Mouse (Mus musculus) ovary, adult 18-20 months (tissue): Measurements from ENCODE around the gene Kcnj14.

Experiments used
- DNase-seq: peaks from one replicate; pipeline ENCODE4 v3.0.0; 2022; ENCODE audit warnings: low spot score, mixed read lengths

Kcnj14 gene

GRCm38 (mm10) chr7:45824598-45824997 lies at the start of gene Kcnj14:
Gene Kcnj14, minus strand, starts transcription at chr7:45824782.
- no peak for DNase-seq

DNA sequence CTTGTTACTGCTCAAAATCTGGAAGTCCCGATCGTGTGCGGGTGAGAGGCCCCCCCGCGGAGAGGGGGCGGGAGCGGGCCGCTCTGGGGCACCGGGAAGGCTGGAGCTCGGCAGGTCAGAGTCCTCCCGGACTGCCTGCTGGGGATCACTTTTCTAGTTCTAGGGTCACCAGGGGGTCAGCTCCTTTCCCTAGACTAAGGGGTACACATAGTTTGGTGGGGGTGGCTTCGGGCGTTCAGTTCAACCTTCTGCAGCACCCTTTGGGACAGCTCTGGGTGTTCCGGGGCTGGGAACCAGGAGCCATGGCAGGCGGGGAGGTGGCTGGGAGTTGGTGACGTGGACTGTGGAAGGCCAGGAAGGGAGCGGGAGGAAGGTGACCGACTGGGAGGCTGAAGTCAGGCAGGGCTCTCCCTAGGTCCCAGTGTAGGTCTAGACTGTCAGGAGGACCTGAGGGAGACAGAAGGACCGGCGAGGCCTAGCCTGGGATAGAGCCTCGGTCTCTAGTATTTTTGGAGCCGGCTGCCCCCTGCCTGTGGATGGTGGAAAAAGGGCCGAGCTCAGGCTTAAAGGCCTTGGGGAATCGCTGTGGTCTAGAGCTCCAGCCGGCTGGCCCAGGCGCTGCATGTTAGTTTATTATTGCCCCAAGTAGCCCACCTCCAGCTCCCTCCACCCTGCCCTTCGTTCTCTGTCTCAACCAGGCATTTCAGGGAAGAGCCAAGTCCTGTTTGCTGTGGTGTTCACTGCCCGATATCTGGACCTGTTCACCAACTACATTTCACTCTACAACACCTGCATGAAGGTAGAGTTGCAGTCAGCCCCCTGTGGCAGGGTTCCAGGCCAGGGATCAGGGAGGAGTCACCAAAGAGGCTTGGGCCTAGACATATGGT lies 48.7 kb upstream of the Kcnj14 start:
- DNase-seq: peak; percentile 25

GRCm38 (mm10) chr7:45872624-45873023 lies 48.0 kb upstream of the Kcnj14 start, which contains the start of gene Kdelr1:
Gene Kdelr1, plus strand, starts transcription at chr7:45872772.
- DNase-seq: peak; percentile 79

GRCm38 (mm10) chr7:45870282-45871058 lies 45.9 kb upstream of the Kcnj14 start:
- no peak for DNase-seq

DNA sequence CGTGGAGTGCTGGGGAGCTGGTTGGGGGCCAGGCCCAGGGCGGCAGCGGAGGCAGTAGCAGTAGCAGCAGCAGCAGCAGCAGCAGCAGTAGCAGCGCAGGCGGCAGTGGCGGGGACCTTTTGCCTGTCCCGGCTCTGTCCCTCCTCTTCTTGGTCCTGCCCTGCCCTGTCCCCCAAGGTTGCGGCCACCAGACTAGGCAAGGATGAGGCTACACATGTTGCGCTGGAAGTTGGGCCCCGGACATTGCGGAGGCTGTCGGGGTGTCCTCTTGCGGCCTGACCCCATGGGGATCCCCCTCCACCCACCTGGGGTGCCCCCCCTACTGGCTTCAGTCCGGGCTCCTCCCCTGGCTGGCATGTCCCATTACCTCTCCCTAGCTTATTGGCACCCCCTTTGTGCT lies 45.2 kb upstream of the Kcnj14 start:
- DNase-seq: no peak

- DNase-seq: peak; percentile 34
Observed at GRCm38 (mm10) chr7:45869107-45869670, 44.6 kb upstream of the Kcnj14 start.

DNA sequence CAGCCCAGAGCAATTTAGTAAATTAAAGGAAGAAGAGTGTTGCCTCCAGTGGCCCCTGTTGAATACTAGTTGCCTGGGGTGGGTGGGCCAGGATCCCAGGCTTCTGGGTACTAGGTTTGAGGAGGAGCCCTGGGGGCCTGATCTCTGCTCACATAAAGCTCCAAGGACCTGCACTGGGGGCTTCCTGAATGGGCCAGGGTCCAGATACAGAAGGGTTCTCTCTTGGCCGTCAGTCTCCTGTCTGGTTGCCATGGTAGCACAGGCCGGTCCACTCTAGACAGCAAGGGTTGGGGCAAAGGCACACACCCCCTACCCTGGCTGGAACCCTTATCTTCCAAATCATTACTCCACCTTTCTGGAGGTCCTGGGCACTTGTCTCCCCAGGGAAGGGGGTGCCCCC lies 43.3 kb upstream of the Kcnj14 start:
- DNase-seq: no peak

GRCm38 (mm10) chr7:45865925-45866910 lies 41.6 kb upstream of the Kcnj14 start:
- peak; percentile 85 for DNase-seq

- DNase-seq: no peak
Observed at GRCm38 (mm10) chr7:45864435-45864834, 39.9 kb upstream of the Kcnj14 start.

DNA sequence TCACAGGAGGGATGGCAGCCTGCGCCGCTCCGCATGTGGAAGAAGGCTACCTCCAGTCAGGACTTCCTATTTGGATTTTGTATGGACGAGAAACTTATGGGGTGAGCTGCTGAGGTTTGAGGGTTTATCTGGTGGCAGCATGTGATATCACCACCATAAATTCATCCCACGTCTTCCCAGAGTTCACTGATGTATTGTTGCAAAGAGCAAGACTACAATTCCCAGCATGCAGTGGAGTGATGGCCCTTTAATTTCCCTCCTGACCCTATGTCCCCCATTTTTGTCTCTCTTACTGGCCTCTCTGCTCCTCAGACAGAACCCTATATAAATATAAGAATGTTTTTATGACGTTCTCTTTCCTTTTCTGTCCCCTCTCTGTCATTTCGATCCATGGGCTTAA lies 38.2 kb upstream of the Kcnj14 start:
- DNase-seq: no peak

GRCm38 (mm10) chr7:45859008-45859407 lies 34.4 kb upstream of the Kcnj14 start:
- no peak for DNase-seq

- DNase-seq: no peak
Observed at GRCm38 (mm10) chr7:45856950-45857901, 32.6 kb upstream of the Kcnj14 start.

DNA sequence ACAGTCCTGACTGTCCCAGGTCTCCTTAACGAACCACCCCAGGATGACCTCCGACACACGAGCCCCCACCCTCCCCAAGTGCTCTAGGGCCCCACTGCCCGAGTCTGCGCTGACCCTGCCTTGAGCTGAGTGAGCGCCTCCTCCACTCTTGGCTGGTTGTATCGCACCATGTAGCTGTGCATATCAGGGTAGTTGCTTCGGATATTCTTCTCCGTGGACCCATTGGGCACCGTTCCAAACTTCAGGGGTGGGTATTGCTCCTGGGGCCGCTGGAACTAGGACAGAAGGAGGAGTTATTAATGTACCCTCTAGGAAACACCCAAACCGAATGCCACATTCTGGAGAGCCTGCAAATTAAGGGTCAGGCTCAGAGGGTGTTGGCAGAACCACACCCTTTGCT lies 28.5 kb upstream of the Kcnj14 start:
- DNase-seq: no peak

DNA sequence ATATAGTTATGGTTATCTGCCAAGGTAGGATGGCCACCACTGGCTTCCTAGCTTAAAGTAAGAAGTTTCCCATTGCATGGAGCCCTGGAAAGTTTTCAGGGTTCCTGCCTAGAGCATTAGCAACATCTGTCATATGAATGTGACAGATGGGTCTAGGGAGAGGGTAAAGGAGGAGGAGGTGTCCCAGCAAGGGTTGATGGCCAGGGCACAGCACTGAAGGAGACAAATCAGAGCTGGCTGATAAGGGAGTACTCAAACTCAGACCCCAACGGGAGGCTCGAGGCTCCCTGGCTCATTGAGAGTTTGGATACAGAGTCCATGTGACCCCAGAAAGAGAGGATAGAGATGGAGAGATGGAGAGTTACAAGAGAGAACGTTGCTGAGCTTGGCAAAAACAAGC lies 26.1 kb upstream of the Kcnj14 start:
- no peak for DNase-seq

DNA sequence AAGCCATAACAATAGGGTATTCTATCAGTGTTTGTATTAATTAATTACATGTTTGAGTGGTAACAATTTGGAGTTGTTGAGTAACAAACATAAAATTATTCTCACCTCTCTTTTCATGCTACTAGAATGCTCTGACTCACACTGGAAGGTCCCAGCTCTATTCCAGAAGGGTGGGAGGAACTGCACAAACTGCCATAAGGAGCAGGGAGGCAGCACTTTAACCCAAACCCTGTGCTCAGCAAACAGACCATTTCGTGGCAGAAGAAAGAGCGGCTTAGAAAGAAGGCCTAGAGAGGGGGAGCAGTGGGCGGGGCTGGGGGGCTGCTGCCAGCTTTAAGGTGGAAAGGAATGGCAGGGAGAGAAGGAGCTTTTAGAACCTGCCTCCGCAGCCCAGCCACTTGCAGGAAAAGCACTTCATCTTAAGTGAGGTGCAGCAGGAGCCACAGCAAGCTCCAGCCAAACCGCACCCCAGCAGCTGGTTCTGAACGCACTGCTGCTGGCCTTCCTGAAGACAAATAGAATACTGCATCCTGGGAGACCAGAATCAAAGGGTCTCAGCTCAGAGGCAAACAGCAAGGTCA lies 24.0 kb upstream of the Kcnj14 start:
- no peak for DNase-seq

DNA sequence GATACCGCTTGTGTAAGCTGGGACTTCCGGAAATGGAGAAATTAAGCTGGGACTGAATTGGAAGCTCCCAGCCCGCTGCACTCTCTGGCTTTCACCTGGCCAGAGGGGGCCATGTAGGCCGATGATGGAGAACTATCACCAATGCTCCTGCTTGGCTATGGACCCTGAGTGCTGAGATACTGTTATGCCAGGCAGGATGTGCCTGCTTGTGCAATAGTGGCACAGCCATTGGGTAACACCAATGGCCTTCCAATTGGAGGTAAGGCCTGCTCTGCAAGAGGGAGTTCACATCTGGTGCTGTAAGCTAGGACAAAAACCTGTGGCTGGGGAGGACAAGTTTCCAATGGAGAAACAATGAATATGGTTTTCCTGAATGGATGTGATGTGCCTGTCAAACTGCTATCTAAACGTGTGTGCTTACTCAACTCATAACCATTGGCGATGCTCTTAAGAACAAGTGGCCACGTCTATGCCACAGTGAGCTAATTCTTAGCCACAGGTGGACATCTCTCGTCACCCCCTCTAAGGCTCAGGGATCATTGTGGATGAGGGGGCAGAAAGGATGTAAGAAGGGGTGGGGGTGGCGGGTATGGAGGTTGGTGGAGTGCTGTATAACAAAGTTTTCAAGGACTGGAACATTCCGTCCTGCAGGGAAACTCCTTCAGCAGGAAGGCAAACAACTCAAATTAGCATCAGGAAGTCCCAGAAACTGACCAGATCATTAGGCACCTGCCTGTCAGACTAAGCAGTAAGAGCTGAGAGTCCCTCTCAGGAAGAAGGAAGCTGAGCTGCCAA lies 18.6 kb upstream of the Kcnj14 start:
- no peak for DNase-seq

- no peak for DNase-seq
Observed at GRCm38 (mm10) chr7:45833924-45834323, 9.3 kb upstream of the Kcnj14 start.

- no peak for DNase-seq
Observed at GRCm38 (mm10) chr7:45833148-45833790, 8.7 kb upstream of the Kcnj14 start.

GRCm38 (mm10) chr7:45832428-45832827 lies 7.8 kb upstream of the Kcnj14 start:
- DNase-seq: no peak
